8 mouse cellular contexts compared by ENCODE assay signal in genomic region chr7:44928570-44928969, GRCm38 (mm10). TPM values are rescaled to one million over a fixed set of nuclear protein-coding genes. Genes with fewer than 3 reads are reported as not detected.
DNase-seq lines count a peak whose midpoint lies in the region; ATAC-seq and TF ChIP-seq lines count a peak whose summit lies in the region.

No protein-coding gene starts in this region.

- H3K4me3 ChIP-seq in cerebellum, adult 2 months (replicated peaks; ENCODE audit: insufficient read depth, low read depth, low read length), result peak overlapping the region; percentile 76
- H3K4me3 ChIP-seq in testis, adult 2 months (ENCODE audit: control insufficient read depth, low read depth, low read length), result peak overlapping the region; percentile 89
- peak overlapping the region; percentile 98 for H3K4me3 ChIP-seq in liver, embryonic 13.5 days (replicated peaks)

- no peaks in the 10 kb centered on the region for H3K9me3 ChIP-seq in liver, embryonic 13.5 days (replicated peaks)

- H3K27ac ChIP-seq in cerebellum, adult 2 months (ENCODE audit: insufficient read depth, low read length), result peak overlapping the region; percentile 67
- H3K27ac ChIP-seq in testis, adult 2 months (ENCODE audit: control insufficient read depth, insufficient read depth, low read depth, low read length), result peak overlapping the region; percentile 84
- H3K27ac ChIP-seq in liver, embryonic 13.5 days, result peak overlapping the region; percentile 98

- TF ChIP-seq POLR2A in cerebellum, adult 2 months (IDR thresholded peaks at IDR 0.05; ENCODE audit: borderline replicate concordance, insufficient read depth, low read length), result no peak
- no peak for TF ChIP-seq POLR2A in testis, adult 2 months (IDR thresholded peaks at IDR 0.05; ENCODE audit: control insufficient read depth, low read depth, low read length)

- no peaks in the 10 kb centered on the region; the same call in 1 of the 2 replicates for H3K36me3 ChIP-seq in testis, adult 2 months (ENCODE audit: control insufficient read depth, insufficient read depth, low read length)
- peaks cover 34% of the 10 kb centered on the region for H3K36me3 ChIP-seq in liver, embryonic 13.5 days

- peak; percentile 24 for ATAC-seq in liver, embryonic 13.5 days (ENCODE audit: low read depth)

- no peak for TF ChIP-seq CTCF in cerebellum, adult 2 months (IDR thresholded peaks at IDR 0.05; ENCODE audit: borderline replicate concordance, insufficient read depth, low read depth, low read length)
- TF ChIP-seq CTCF in testis, adult 2 months (IDR thresholded peaks at IDR 0.05; ENCODE audit: control insufficient read depth, insufficient read depth, insufficient replicate concordance, low read depth, low read length), result no peak

- WGBS in cerebellum, adult 2 months, result 0% methylated on average over 1 of the region's 1 CpGs
- WGBS in liver, embryonic 13.5 days (ENCODE audit: insufficient replicate concordance), result 0% methylated on average over 1 of the region's 1 CpGs

- peaks cover 10% of the 10 kb centered on the region for H3K4me1 ChIP-seq in cerebellum, adult 2 months (ENCODE audit: control insufficient read depth, insufficient read depth, low read length)
- peaks cover 2% of the 10 kb centered on the region for H3K4me1 ChIP-seq in testis, adult 2 months (ENCODE audit: control insufficient read depth, insufficient read depth, low read length)
- H3K4me1 ChIP-seq in liver, embryonic 13.5 days (replicated peaks), result peaks cover 55% of the 10 kb centered on the region

- peak overlapping the region; percentile 96 for H3K9ac ChIP-seq in liver, embryonic 13.5 days

- no peaks in the 10 kb centered on the region for H3K27me3 ChIP-seq in cerebellum, adult 2 months (ENCODE audit: control insufficient read depth, insufficient read depth, low read length)
- no peaks in the 10 kb centered on the region for H3K27me3 ChIP-seq in testis, adult 2 months (ENCODE audit: control insufficient read depth, insufficient read depth, low read length)
- H3K27me3 ChIP-seq in liver, embryonic 13.5 days, result no peaks in the 10 kb centered on the region

- DNase-seq in cerebellum, adult 2 months, result peak in 1 of 2 experiments; percentile 7
- no peak for DNase-seq in cerebellum, postnatal 36 days
- no peak for DNase-seq in testis, postnatal 10 days (ENCODE audit: low spot score)
- peak; percentile 34 for DNase-seq in liver, embryonic 13.5 days
- DNase-seq in adrenal gland, adult 18-20 months (ENCODE audit: low spot score in 2 of 2), result no peak
- no peak for DNase-seq in T-cell, adult 2 months (ENCODE audit: low spot score)
- no peak for DNase-seq in Muller cell, postnatal 12 days (ENCODE audit: inconsistent ontology term)

- peak overlapping the region; percentile 88 for H3K4me2 ChIP-seq in liver, embryonic 13.5 days

RNA-seq across cellular contexts. Expression of gene Ap2a1, which starts 0.7 kb away (rescaled TPM):
- 216 and 229 TPM in 2 replicates for polyA plus RNA-seq in cerebellum, adult 2 months (2012; rRNA removed)
- polyA plus RNA-seq in testis, adult 2 months (2012; rRNA removed), result 323 and 343 TPM in 2 replicates
- polyA plus RNA-seq in liver, embryonic 13.5 days (2015; fragmentation: Nextera tagmentation; extraction: Ambion mirVana), result 69.5 and 82.4 TPM in 2 replicates
- 10 to 100 TPM; 81.7 to 97.4 TPM for total RNA-seq in adrenal gland, adult 18-20 months (2021)

RNA-seq across cellular contexts. Expression of gene Tsks, which starts 14.4 kb away (rescaled TPM):
- 0.16 and 0.40 TPM in 2 replicates for polyA plus RNA-seq in cerebellum, adult 2 months (2012; rRNA removed)
- polyA plus RNA-seq in testis, adult 2 months (2012; rRNA removed), result 1,042 and 1,092 TPM in 2 replicates
- 0.07 and 0.22 TPM in 2 replicates for polyA plus RNA-seq in liver, embryonic 13.5 days (2015; fragmentation: Nextera tagmentation; extraction: Ambion mirVana)
- total RNA-seq in adrenal gland, adult 18-20 months (2021), result not detected

RNA-seq across cellular contexts. Expression of gene Fuz, which starts 32.7 kb away (rescaled TPM):
- polyA plus RNA-seq in cerebellum, adult 2 months (2012; rRNA removed), result 29.0 and 31.9 TPM in 2 replicates
- 39.2 and 40.0 TPM in 2 replicates for polyA plus RNA-seq in testis, adult 2 months (2012; rRNA removed)
- 7.2 and 7.5 TPM in 2 replicates for polyA plus RNA-seq in liver, embryonic 13.5 days (2015; fragmentation: Nextera tagmentation; extraction: Ambion mirVana)
- total RNA-seq in adrenal gland, adult 18-20 months (2021), result 10 to 100 TPM; 24.1 to 28.3 TPM

RNA-seq across cellular contexts. Expression of gene Med25, which starts 36.1 kb away (rescaled TPM):
- 105 and 117 TPM in 2 replicates for polyA plus RNA-seq in cerebellum, adult 2 months (2012; rRNA removed)
- polyA plus RNA-seq in testis, adult 2 months (2012; rRNA removed), result 143 and 206 TPM in 2 replicates
- 47.2 and 51.2 TPM in 2 replicates for polyA plus RNA-seq in liver, embryonic 13.5 days (2015; fragmentation: Nextera tagmentation; extraction: Ambion mirVana)
- total RNA-seq in adrenal gland, adult 18-20 months (2021), result 10 to 100 TPM; 75.2 to 90.9 TPM

RNA-seq across cellular contexts. Expression of gene Cpt1c, which starts 46.1 kb away (rescaled TPM):
- polyA plus RNA-seq in cerebellum, adult 2 months (2012; rRNA removed), result 129 and 137 TPM in 2 replicates
- 137 and 148 TPM in 2 replicates for polyA plus RNA-seq in testis, adult 2 months (2012; rRNA removed)
- polyA plus RNA-seq in liver, embryonic 13.5 days (2015; fragmentation: Nextera tagmentation; extraction: Ambion mirVana), result 1.9 and 2.3 TPM in 2 replicates
- 10 to 100 TPM in 1 of 2 experiments, 1 to 10 TPM in 1; 9.3 to 12.8 TPM for total RNA-seq in adrenal gland, adult 18-20 months (2021)

Comparison
In these comparisons a context has a peak if more than half of its experiments do, and no peak if none do; other contexts are left out.
1. RNA of gene Tsks, which starts 14.4 kb away (polyA plus RNA-seq): 1,042 to 1,092 TPM in testis, adult 2 months; 0.16 to 0.40 TPM in cerebellum, adult 2 months and 0.07 to 0.22 TPM in liver, embryonic 13.5 days; every median in the first group is over 100 times any median in the second.
2. Peak in every context shown above with its lines, with median percentiles within 50 percentile points of each other: H3K27ac ChIP-seq and H3K4me3 ChIP-seq.